Mouse (Mus musculus): ENCODE results near the gene Iars2. TPM values are rescaled to one million over a fixed set of nuclear protein-coding genes. Genes with fewer than 3 reads are reported as not detected.

Iars2 gene
- polyA plus RNA-seq (2016; fragmentation: Nextera tagmentation; extraction: Ambion mirVana) = 21.1 and 25.7 TPM in 2 replicates

GRCm38 (mm10) chr1:185328721-185329610, at the start of gene Iars2:
Gene Iars2, minus strand, starts transcription at chr1:185329396.
- under 1% methylated on average over 76 of the region's 76 CpGs for WGBS
- H3K36me3 ChIP-seq = peaks cover 32% of the 10 kb centered on the region
- peak within 1 kb of the TSS; percentile 93 for H3K27ac ChIP-seq

DNA sequence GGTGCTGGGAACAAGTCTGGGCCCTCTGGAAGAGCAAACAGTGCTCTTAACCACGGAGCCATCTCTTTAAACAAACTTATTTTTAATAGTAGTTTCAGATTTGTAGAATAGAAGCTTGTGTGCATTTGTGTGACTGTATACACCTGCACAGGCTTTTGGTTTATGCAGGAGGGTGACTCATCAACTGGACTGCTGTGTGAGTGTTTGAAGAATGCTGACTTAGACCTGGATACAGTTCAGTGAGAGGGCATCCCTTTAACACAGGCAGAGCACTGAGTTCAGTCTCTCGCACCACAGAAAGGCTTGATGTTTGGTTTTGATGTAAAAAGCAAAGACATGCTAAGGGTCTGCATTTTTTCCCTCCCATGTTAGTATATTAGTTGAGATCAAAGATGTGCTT, 48.2 kb upstream of the Iars2 start:
- DNase-seq (ENCODE audit: low spot score) = no peak
- Histone ChIP-seq H3K36me3 (peaks cover 100% of the 10 kb centered on the region), H3K27ac (no peak overlapping the region), H3K9me3 (no peaks in the 10 kb centered on the region), H3K4me3 (no peak overlapping the region), H3K4me1 (replicated peaks) (no peaks in the 10 kb centered on the region), H3K27me3 (ENCODE audit: insufficient read depth, poor library complexity, severe bottlenecking) (no peaks in the 10 kb centered on the region)
- WGBS = 92% methylated on average over 2 of the region's 2 CpGs

More at GRCm38 (mm10) chr1:185328721-185329610, at the start of gene Iars2:
- no peaks in the 10 kb centered on the region for H3K27me3 ChIP-seq (ENCODE audit: insufficient read depth, poor library complexity, severe bottlenecking)
- H3K4me3 ChIP-seq = peak within 1 kb of the TSS; percentile 93
- no peaks in the 10 kb centered on the region for H3K9me3 ChIP-seq
- peaks cover 45% of the 10 kb centered on the region for H3K4me1 ChIP-seq (replicated peaks)
- DNase-seq (ENCODE audit: low spot score) = peak; percentile 95

DNA sequence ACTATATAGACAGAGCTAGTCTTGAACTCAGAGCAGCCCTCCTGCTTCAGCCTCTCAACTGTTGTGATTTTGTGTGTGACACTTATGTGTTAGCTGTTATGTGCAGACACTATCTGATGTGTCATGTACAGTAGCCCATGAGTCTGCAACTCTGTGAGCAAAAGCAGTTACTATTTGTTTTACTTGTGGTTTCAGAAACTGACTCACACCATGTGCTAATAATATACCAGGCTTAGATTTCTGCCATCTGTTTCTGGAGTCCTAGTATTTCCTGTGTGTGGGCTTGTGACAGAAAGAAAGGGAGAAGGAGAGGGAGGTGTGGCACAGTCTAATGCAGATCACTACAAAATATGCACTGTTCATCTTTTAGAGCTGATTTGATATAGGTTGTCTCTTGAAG, 47.2 kb upstream of the Iars2 start:
- DNase-seq (ENCODE audit: low spot score) = no peak
- Histone ChIP-seq H3K4me3 (no peak overlapping the region), H3K4me1 (replicated peaks) (no peaks in the 10 kb centered on the region), H3K27me3 (ENCODE audit: insufficient read depth, poor library complexity, severe bottlenecking) (no peaks in the 10 kb centered on the region), H3K36me3 (peaks cover 100% of the 10 kb centered on the region), H3K27ac (no peak overlapping the region), H3K9me3 (no peaks in the 10 kb centered on the region)

DNA sequence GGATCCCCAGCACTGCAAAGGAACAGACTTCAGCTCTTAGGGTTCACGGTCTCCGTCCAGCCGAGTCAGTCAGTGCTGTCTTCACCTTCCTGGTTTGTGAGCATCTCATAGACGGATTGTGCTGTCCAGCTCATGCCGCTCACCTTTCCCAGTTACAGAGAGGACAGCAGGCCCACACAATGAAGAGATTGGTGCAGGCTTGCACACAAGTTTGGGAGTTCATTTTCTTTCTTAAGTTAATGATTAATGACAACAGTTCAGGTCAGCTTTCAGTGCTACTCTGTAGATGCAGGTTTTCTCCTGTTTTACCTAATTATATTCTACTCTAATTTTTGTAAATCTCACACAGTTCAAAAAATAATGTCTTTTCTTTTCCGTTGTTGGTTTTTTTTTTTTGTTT, 40.8 kb upstream of the Iars2 start:
- Histone ChIP-seq H3K27ac (no peak overlapping the region), H3K9me3 (no peaks in the 10 kb centered on the region), H3K36me3 (peaks cover 76% of the 10 kb centered on the region), H3K4me3 (no peak overlapping the region), H3K27me3 (ENCODE audit: insufficient read depth, poor library complexity, severe bottlenecking) (no peaks in the 10 kb centered on the region), H3K4me1 (replicated peaks) (peaks cover 7% of the 10 kb centered on the region)
- DNase-seq (ENCODE audit: low spot score) = no peak
- WGBS = 94% methylated on average over 6 of the region's 6 CpGs

- H3K36me3 ChIP-seq = peaks cover 50% of the 10 kb centered on the region
- H3K27ac ChIP-seq = no peak overlapping the region
- DNase-seq (ENCODE audit: low spot score) = no peak
- no peaks in the 10 kb centered on the region for H3K9me3 ChIP-seq
- peaks cover 20% of the 10 kb centered on the region for H3K4me1 ChIP-seq (replicated peaks)
- no peaks in the 10 kb centered on the region for H3K27me3 ChIP-seq (ENCODE audit: insufficient read depth, poor library complexity, severe bottlenecking)
- WGBS = 92% methylated on average over 6 of the region's 6 CpGs
- no peak overlapping the region for H3K4me3 ChIP-seq
These were observed 38.2 kb upstream of the Iars2 start for GRCm38 (mm10) chr1:185367383-185367782.

DNA sequence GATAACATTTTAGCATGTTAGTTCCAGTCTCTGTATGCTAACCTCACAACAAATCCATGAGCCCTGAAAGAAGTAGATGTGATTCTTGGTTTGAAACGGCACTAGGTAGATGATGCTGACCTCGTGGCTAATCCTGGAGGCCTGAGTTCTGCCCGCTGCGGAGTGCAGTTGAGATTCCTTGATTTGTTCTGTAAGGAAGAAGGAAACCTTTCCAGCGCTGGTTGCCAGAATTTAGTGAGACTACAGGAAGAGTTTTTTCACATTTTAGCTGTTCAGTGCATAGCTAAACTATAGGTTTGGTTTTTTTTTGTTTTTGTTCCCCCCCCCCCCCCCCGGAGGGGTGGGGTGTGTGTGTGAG, 35.0 kb upstream of the Iars2 start:
- WGBS = 61% methylated on average over 6 of the region's 6 CpGs
- H3K4me3 ChIP-seq = peak overlapping the region; percentile 93
- peaks cover 28% of the 10 kb centered on the region for H3K4me1 ChIP-seq (replicated peaks)
- DNase-seq (ENCODE audit: low spot score) = no peak
- H3K36me3 ChIP-seq = peaks cover 25% of the 10 kb centered on the region
- H3K27ac ChIP-seq = 0 out of 2 replicates have a peak overlapping the region, but pooled peaks have one; percentile 92
- no peaks in the 10 kb centered on the region for H3K27me3 ChIP-seq (ENCODE audit: insufficient read depth, poor library complexity, severe bottlenecking)
- no peaks in the 10 kb centered on the region for H3K9me3 ChIP-seq

DNA sequence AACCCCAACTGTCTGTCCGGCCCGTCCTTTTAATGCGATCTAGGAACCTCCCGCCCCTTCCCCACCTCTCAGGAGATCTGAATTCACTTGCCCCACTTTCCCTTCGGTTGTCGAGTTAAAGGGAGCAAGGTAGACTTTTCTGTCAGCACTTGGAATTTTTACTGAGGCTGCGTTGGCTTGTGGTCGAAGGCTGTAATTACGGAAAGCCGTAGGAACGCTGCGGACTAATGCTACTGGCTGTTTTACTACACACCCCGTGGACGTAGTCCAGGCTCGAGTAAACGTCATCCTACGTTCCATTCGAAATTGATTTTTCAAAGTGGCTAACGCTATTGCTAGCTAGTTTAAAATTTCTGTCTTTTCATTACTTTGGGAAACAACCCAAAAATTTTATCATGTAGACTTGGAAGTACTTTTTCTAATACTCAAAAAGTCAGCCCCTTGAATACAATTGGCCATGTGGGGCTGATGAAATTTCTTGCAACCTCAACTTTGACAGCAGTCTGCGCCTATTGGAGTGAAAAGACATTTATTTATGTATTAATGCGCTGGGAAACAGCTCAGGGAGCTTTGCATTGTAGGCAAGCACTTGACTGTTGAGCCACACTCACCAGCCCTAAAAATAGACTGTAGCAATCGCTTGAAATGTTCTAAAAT, 34.5 kb upstream of the Iars2 start:
- Histone ChIP-seq H3K36me3 (peaks cover 25% of the 10 kb centered on the region), H3K9me3 (no peaks in the 10 kb centered on the region), H3K4me3 (peak overlapping the region; percentile 93), H3K27ac (peak overlapping the region; percentile 92), H3K27me3 (ENCODE audit: insufficient read depth, poor library complexity, severe bottlenecking) (no peaks in the 10 kb centered on the region), H3K4me1 (replicated peaks) (peaks cover 28% of the 10 kb centered on the region)
- 7% methylated on average over 22 of the region's 22 CpGs for WGBS
- peak; percentile 48 for DNase-seq (ENCODE audit: low spot score)

- no peaks in the 10 kb centered on the region for H3K9me3 ChIP-seq
- peaks cover 28% of the 10 kb centered on the region for H3K4me1 ChIP-seq (replicated peaks)
- no peaks in the 10 kb centered on the region for H3K27me3 ChIP-seq (ENCODE audit: insufficient read depth, poor library complexity, severe bottlenecking)
- peaks cover 26% of the 10 kb centered on the region for H3K36me3 ChIP-seq
- under 1% methylated on average over 92 of the region's 92 CpGs for WGBS
- peak; percentile 99 for DNase-seq (ENCODE audit: low spot score)
- peak within 1 kb of the TSS; percentile 92 for H3K27ac ChIP-seq
- H3K4me3 ChIP-seq = peak within 1 kb of the TSS; percentile 93
These were observed 33.7 kb upstream of the Iars2 start, which contains the start of gene Eprs for GRCm38 (mm10) chr1:185362677-185363520. Gene Eprs, plus strand, starts transcription at chr1:185363044.

DNA sequence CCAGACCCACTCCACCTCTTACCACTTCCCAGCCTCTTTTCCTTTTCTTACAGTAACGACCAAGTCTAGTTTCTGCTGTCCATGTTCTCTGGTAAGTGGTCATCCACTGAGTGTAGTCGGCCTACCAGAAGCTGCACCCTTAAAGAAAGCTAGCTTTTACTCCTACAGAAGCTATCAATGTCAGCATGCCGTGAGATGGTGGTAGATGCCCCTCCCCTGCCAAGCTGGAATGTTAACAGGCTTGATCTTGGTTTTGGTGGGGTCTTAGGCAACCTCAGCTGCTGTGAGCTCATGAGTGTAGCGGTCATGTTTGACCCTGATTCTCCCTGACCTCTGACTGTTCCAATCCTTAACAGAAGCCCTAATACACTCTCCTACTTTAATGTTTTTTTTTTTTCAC, 29.0 kb upstream of the Iars2 start:
- WGBS = 87% methylated on average over 4 of the region's 4 CpGs
- DNase-seq (ENCODE audit: low spot score) = no peak
- H3K27ac ChIP-seq = no peak overlapping the region
- H3K27me3 ChIP-seq (ENCODE audit: insufficient read depth, poor library complexity, severe bottlenecking) = no peaks in the 10 kb centered on the region
- H3K36me3 ChIP-seq = peaks cover 59% of the 10 kb centered on the region
- no peak overlapping the region for H3K4me3 ChIP-seq
- no peaks in the 10 kb centered on the region for H3K9me3 ChIP-seq
- H3K4me1 ChIP-seq (replicated peaks) = peaks cover 8% of the 10 kb centered on the region; the same call in 1 of the 2 replicates

DNA sequence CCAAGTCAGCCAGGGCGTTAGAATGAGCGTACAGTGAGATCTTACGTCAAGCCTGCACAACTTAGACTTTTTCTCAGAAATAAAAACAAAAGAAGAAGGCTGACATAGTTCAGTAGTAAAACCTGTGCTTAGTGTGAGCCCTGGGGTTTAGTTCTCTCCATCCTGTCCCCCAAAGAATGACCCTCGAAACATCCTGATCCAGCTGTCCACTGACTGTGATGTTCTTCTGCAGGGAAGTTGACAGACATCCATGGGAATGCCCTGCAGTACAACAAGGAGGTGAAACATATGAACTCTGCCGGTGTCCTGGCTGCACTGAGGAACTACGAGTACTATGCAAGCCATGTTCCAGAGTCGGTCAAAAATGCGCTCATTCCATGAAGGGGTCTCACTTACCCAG, 27.1 kb upstream of the Iars2 start:
- H3K27ac ChIP-seq = no peak overlapping the region
- WGBS = 96% methylated on average over 8 of the region's 8 CpGs
- no peaks in the 10 kb centered on the region for H3K27me3 ChIP-seq (ENCODE audit: insufficient read depth, poor library complexity, severe bottlenecking)
- no peak for DNase-seq (ENCODE audit: low spot score)
- H3K36me3 ChIP-seq = peaks cover 78% of the 10 kb centered on the region
- H3K9me3 ChIP-seq = no peaks in the 10 kb centered on the region
- H3K4me1 ChIP-seq (replicated peaks) = no peaks in the 10 kb centered on the region
- H3K4me3 ChIP-seq = no peak overlapping the region

DNA sequence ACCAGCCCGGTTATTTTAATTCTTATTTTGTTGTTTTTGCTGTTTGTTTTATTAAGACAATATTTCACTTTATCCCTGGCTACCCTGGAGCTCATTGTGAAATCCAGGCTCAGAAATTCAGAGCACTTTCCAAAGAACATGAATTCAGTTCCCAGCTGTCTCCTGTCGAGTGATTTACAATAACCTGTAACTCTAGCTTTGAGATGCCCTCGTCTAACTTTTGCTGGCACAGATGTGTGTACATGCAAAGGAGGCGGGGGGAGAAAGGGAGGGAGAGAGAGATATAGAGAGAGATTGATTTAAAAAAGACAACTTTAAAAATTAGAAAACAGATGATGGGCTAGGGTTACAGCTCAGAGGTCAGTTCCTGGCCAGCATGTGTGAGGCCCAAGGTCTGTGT, 25.5 kb upstream of the Iars2 start:
- H3K36me3 ChIP-seq = peaks cover 93% of the 10 kb centered on the region

DNA sequence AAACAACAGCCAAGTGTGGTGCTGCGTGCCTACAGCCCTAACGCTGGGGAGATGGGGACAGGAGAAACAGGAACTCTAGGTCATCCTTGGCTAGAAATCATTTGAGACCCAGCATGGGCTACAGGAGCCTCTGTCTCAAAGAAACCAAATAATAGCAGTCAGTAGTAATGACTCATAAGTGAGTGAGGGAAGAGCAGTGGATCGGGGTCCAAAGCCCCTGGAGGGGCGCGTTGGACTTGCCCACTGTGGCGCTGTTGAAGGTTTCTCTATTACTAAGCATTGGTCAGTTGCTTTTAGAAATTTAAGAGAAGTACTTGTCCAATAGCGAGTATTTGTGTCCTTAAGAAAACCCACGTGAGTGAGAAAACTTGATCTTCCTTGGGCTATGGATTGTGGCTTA, 24.2 kb upstream of the Iars2 start:
- Histone ChIP-seq H3K27me3 (ENCODE audit: insufficient read depth, poor library complexity, severe bottlenecking) (no peaks in the 10 kb centered on the region), H3K9me3 (no peaks in the 10 kb centered on the region), H3K4me1 (replicated peaks) (no peaks in the 10 kb centered on the region), H3K4me3 (no peak overlapping the region), H3K27ac (no peak overlapping the region), H3K36me3 (peaks cover 96% of the 10 kb centered on the region)
- WGBS = 94% methylated on average over 8 of the region's 8 CpGs
- DNase-seq (ENCODE audit: low spot score) = no peak

More for the DNA sequence above, 25.5 kb upstream of the Iars2 start:
- Histone ChIP-seq H3K27ac (no peak overlapping the region), H3K4me3 (no peak overlapping the region), H3K9me3 (no peaks in the 10 kb centered on the region), H3K27me3 (ENCODE audit: insufficient read depth, poor library complexity, severe bottlenecking) (no peaks in the 10 kb centered on the region), H3K4me1 (replicated peaks) (no peaks in the 10 kb centered on the region)
- WGBS = 85% methylated on average over 4 of the region's 4 CpGs
- DNase-seq (ENCODE audit: low spot score) = no peak
